Mouse (Mus musculus) bone marrow macrophage, adult 2 months (primary cell): ENCODE measurements at regions not wholly inside any gene's neighbourhood (a gene's known extent, or its start where the extent isn't known, plus 50 kb on each side); places are given as distances from the start of the nearest gene placed in this dataset.

Experiments
- CTCF ChIP-seq: IDR thresholded peaks from 2 replicates; pipeline ENCODE4 v1.5.1; 2012; ENCODE audit warnings: low read depth, mild to moderate bottlenecking, low read length, moderate library complexity
- POLR2A ChIP-seq: IDR thresholded peaks from 2 replicates; pipeline ENCODE4 v1.6.1; 2012; ENCODE audit warnings: mild to moderate bottlenecking, low read depth, low read length, borderline replicate concordance

GRCm38 (mm10) chr10:17569577-17570113, 153.4 kb upstream of the Cited2 start:
- TF ChIP-seq POLR2A (no peak), CTCF (no peak)
